Mouse (Mus musculus) midbrain, postnatal 0 days (tissue): ENCODE results near the gene Ston1. TPM values are rescaled to one million over a fixed set of nuclear protein-coding genes. Genes with fewer than 3 reads are reported as not detected.

Source experiments
- ATAC-seq: fragments of 200-750 bp; cut with Nextera tagmentation; 2 replicates; pipeline ENCODE4 v1.8.0; 2017; ENCODE audit warnings: moderate number of reproducible peaks, mild to moderate bottlenecking, moderate TSS enrichment, moderate library complexity; ENCODE audit not compliant: low FRiP score
- DNase-seq: peaks from one replicate; pipeline ENCODE4 v3.0.0-alpha.2; 2015; ENCODE audit warnings: low spot score
- H3K27ac ChIP-seq: fragments of 300-500 bp; sonication (generic); 2 replicates; pipeline ENCODE4 v1.5.1; 2014; ENCODE audit warnings: low read depth, mild to moderate bottlenecking, low read length, mixed read lengths
- H3K27me3 ChIP-seq: fragments of 300-500 bp; sonication (generic); 2 replicates; pipeline ENCODE4 v1.6.1; 2014; ENCODE audit warnings: low read length, control low read depth, mixed read lengths; ENCODE audit not compliant: insufficient read depth
- H3K36me3 ChIP-seq: fragments of 300-500 bp; sonication (generic); 2 replicates; pipeline ENCODE4 v1.6.1; 2014; ENCODE audit warnings: low read length, control low read depth, mixed read lengths; ENCODE audit not compliant: insufficient read depth
- H3K4me1 ChIP-seq: fragments of 300-500 bp; sonication (generic); 2 replicates; pipeline ENCODE4 v1.6.1; 2014; ENCODE audit warnings: mild to moderate bottlenecking, control low read depth, antibody characterized with exemption, low read length, mixed read lengths; ENCODE audit not compliant: insufficient read depth
- H3K4me2 ChIP-seq: fragments of 300-500 bp; sonication (generic); 2 replicates; pipeline ENCODE4 v1.6.1; 2014; ENCODE audit warnings: low read depth, mild to moderate bottlenecking, low read length, mixed read lengths; ENCODE audit not compliant: poor library complexity, severe bottlenecking
- H3K4me3 ChIP-seq: fragments of 300-500 bp; sonication (generic); 2 replicates; pipeline ENCODE4 v1.5.1; 2014; ENCODE audit warnings: low read depth, mild to moderate bottlenecking, low read length, moderate library complexity
- H3K9ac ChIP-seq: fragments of 300-500 bp; sonication (generic); replicated peaks from 2 replicates; pipeline ENCODE4 v1.6.1; 2014; ENCODE audit warnings: mild to moderate bottlenecking, low read length, moderate library complexity, mixed read lengths; ENCODE audit not compliant: poor library complexity, severe bottlenecking
- H3K9me3 ChIP-seq: fragments of 300-500 bp; sonication (generic); 2 replicates; pipeline ENCODE4 v1.6.1; 2016; ENCODE audit warnings: low read length, control low read depth
- CTCF ChIP-seq: IDR thresholded peaks from 2 replicates; pipeline ENCODE4 v1.5.1; 2016; ENCODE audit warnings: antibody characterized with exemption, mild to moderate bottlenecking
- WGBS: fragments of 180-500 bp; shearing (Covaris S2); extraction: QIAGEN DNeasy Blood & Tissue Kit; methylation state at CpG from one replicate; pipeline ENCODE4 v1.1.7; 2014; 5-methylcytosine and 5-hydroxymethylcytosine counted together
- polyA plus RNA-seq: library from polyadenylated mRNA; unstranded; fragments of >200 nt; fragmentation: Nextera tagmentation; extraction: Ambion mirVana; gene quantifications from 2 replicates; pipeline ENCODE4 v1.2.1, GENCODE M21; 2015
- total RNA-seq: library from RNA; depleted of rRNA; stranded (reverse); fragments of >200 nt; gene quantifications from 2 replicates; pipeline ENCODE4 v1.2.3, GENCODE M21; 2014

Gene Ston1
- total and polyA plus RNA-seq, 2 experiments from 2014 or later = 1.3 to 4.0 TPM

DNA sequence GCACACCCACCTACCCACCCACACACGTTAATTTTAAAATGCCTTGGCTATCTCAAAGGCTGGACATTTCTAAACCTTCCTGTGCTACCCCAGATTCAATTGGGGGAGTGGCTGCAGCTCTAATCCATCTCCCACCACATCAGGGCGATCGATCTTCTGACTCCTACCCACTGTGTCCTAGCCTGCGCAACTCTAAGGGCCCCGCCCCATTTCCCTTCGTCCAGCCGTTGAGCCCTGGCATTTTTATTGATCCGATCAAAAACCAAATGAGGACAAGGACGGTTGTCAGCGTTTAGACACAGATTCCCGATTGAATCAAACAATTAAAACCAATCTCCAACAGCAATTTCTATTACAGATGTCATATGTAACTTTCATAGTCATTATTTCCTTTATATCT is 6.5 kb downstream of the Ston1 start:
- Histone ChIP-seq H3K4me1 (no peaks in the 10 kb centered on the region), H3K4me3 (no peak overlapping the region), H3K9ac (no peak overlapping the region), H3K4me2 (no peak overlapping the region), H3K9me3 (no peaks in the 10 kb centered on the region), H3K27ac (no peak overlapping the region), H3K27me3 (no peaks in the 10 kb centered on the region; the same call in 1 of the 2 replicates), H3K36me3 (no peaks in the 10 kb centered on the region)
- WGBS = 92% methylated on average over 11 of the region's 11 CpGs
- no peak for TF ChIP-seq CTCF
- ATAC-seq (no peak), DNase-seq (no peak)

DNA sequence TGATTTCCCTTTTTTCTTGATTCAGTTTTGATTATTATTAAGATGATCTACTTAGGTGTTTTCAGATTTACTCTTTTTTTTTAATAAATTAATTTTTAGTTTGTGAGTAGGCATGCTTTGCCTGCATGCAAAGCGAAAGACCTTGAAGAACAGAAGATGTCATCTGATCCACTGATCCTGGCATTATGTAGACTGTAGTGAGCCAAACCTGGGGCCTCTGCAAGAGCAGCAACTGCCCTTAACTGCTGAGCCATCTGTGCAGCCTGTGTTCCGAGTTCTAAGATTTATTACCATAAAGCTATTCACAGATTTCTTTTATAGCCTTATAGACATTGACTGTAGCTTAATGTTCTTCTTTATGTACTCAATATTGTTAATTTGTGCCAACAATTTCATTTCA is 8.6 kb downstream of the Ston1 start:
- Histone ChIP-seq H3K4me2 (no peak overlapping the region), H3K27ac (no peak overlapping the region), H3K4me1 (no peaks in the 10 kb centered on the region), H3K36me3 (no peaks in the 10 kb centered on the region), H3K4me3 (no peak overlapping the region), H3K9me3 (no peaks in the 10 kb centered on the region), H3K27me3 (no peaks in the 10 kb centered on the region), H3K9ac (no peak overlapping the region)
- ATAC-seq (no peak), DNase-seq (no peak)
- WGBS = 90% methylated on average over 2 of the region's 2 CpGs
- TF ChIP-seq CTCF = no peak

DNA sequence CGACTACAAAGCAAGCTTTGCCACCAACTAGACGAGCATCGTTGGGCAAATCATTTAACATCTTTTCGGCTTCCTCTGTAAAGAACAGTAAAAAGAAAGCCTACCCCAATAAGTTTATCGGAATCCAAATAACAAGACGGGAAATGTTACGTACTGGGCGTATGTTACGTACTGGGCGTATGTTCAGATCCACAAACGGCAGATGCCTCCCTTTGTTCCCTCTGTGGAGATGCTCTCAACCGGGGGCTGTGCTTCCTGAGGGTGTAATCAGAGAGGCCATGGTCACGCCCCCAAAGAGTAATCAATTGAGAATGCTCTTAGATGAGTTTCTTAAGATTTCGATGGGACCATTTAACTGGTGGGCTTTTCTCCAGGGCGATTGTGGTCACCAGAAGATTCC is 11.9 kb downstream of the Ston1 start:
- WGBS = 83% methylated on average over 15 of the region's 15 CpGs
- Histone ChIP-seq H3K4me1 (no peaks in the 10 kb centered on the region), H3K4me3 (no peak overlapping the region), H3K36me3 (no peaks in the 10 kb centered on the region), H3K27me3 (no peaks in the 10 kb centered on the region), H3K9me3 (no peaks in the 10 kb centered on the region), H3K27ac (no peak overlapping the region), H3K4me2 (no peak overlapping the region), H3K9ac (no peak overlapping the region)
- no peak for TF ChIP-seq CTCF
- ATAC-seq = no peak
- no peak for DNase-seq

DNA sequence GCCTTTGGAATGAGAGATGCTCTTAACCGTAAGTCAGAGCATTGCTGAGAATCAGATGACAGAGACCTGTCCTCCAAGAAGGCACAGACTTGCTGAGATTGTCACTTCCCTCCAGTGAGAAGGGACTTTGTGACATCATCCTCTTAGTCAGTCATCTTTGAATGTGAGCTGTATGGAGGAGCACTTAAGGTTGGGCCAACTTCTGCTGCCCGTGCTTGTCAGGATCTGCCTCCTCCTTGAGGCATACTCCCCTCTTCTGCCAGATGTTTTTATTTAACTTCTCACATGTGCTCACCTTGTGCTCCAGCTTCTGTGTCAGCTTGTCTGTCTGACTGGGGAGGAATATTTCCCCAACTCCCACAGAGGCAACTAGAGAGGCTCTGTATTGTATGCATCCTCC is 13.6 kb downstream of the Ston1 start:
- Histone ChIP-seq H3K4me1 (no peaks in the 10 kb centered on the region), H3K9me3 (no peaks in the 10 kb centered on the region), H3K9ac (no peak overlapping the region), H3K4me3 (no peak overlapping the region), H3K4me2 (no peak overlapping the region), H3K27me3 (no peaks in the 10 kb centered on the region), H3K36me3 (no peaks in the 10 kb centered on the region), H3K27ac (no peak overlapping the region)
- no peak for DNase-seq
- ATAC-seq = no peak
- 78% methylated on average over 2 of the region's 2 CpGs for WGBS
- TF ChIP-seq CTCF = no peak

DNA sequence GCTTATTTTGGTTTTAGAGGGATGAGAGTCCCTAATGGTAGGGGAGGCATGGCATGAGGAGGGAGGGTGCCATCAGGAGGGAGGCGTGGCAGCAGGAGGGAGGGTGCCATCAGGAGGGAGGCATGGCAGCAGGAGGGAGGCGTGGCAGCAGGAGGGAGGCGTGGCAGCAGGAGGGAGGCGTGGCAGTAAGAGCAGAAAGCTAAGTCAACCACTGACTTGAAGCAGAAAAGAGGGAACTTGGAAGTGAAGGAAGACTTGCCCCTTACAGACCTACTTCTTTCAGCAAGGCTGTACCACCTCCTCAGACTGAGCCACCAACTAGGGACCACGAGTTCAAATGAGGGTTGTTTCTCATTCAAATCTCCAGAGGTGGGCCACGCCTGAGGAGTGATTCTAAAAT is 15.7 kb downstream of the Ston1 start:
- Histone ChIP-seq H3K4me3 (no peak overlapping the region), H3K27ac (no peak overlapping the region), H3K27me3 (no peaks in the 10 kb centered on the region), H3K9ac (no peak overlapping the region), H3K36me3 (no peaks in the 10 kb centered on the region), H3K4me2 (no peak overlapping the region), H3K4me1 (no peaks in the 10 kb centered on the region), H3K9me3 (no peaks in the 10 kb centered on the region)
- ATAC-seq = no peak
- DNase-seq = no peak
- WGBS = 60% methylated on average over 4 of the region's 6 CpGs
- TF ChIP-seq CTCF = no peak

DNA sequence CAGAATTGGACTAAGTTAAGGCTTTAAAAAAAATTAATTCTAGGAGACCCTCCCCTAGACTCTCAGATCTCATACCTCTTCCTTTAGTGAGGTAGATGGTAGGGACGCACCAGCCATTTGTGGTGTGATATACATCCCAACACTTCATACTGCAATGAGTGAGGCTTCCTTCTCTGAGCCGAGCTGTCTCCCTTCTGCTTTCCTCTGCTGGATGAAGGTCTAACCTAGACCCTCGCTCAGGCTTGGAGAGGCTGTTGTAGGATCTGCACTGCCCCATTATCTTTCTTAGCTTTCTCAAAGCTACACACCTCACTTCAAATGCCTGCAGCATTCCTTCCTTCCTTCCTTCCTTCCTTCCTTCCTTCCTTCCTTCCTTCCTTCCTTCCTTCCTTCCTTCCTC is 16.2 kb downstream of the Ston1 start:
- ATAC-seq = no peak
- TF ChIP-seq CTCF = no peak

More for the DNA sequence above, 16.2 kb downstream of the Ston1 start:
- Histone ChIP-seq H3K4me2 (no peak overlapping the region), H3K4me3 (no peak overlapping the region), H3K27ac (no peak overlapping the region), H3K4me1 (no peaks in the 10 kb centered on the region), H3K27me3 (no peaks in the 10 kb centered on the region), H3K9me3 (no peaks in the 10 kb centered on the region), H3K36me3 (no peaks in the 10 kb centered on the region), H3K9ac (no peak overlapping the region)
- 85% methylated on average over 3 of the region's 3 CpGs for WGBS
- DNase-seq = no peak
